Mouse (Mus musculus): Measurements from ENCODE around the gene Btbd35f4. TPM values are rescaled to one million over a fixed set of nuclear protein-coding genes. Genes with fewer than 3 reads are reported as not detected.
"Not testable (repeated sequence)": the region's sequence is repeated elsewhere in the genome, so short reads cannot be mapped to it uniquely, and the experiment has no call there.

The Btbd35f4 gene
- polyA plus RNA-seq (2017; shearing (Covaris generic)) = not detected

DNA sequence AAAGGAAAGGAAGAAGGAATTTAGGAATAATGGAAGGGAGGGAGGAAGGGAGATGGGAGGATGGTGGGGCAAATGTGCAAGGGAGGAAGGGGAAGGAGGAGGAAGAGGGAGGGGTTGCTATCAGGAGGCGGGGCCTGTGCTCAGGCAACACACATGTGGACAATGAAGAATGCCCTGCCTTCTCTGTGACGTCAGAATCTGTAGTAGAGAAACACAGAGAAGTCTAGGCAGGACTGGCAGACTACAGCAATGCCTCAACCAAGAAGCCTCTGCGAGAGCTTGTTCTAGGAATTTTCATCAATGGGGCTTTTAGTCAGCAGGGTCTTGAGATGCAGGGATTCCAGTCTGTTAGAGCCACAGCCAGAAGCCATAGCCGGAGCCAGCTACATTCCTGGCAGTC is at the start of gene Btbd35f4:
TSS of gene Btbd35f4 (plus strand) at position 301 of the 400 bp plus-strand sequence.
- not testable (repeated sequence) for ATAC-seq

DNA sequence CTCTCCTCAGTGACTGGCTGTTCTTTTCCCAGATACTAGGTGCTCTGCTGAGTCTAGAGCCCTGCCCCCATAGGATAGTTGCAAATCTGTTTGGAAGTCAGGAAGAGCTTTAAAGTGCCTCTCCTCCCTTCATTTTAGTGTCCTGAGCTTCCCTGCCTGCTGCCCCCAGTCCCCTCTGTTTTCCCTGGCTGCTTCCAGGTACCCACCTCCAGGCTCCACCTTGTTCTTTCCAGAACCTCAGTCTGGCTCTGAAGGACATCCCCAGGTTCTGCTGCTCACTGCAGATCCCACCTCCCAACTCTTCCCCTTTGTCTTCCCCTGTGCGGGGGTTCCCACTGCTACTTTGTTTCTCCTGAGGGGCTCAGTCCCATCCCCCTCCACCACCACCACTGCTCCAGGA is 39.7 kb downstream of the Btbd35f4 start:
- ATAC-seq = not testable (repeated sequence)

Other genes with a start within 250 kb of the Btbd35f4 start
- not detected for gene Btbd35f27, start 151.6 kb downstream of the Btbd35f4 start, polyA plus RNA-seq (2017; shearing (Covaris generic))